Mouse (Mus musculus): Measurements from ENCODE around the gene Thtpa.

DNA sequence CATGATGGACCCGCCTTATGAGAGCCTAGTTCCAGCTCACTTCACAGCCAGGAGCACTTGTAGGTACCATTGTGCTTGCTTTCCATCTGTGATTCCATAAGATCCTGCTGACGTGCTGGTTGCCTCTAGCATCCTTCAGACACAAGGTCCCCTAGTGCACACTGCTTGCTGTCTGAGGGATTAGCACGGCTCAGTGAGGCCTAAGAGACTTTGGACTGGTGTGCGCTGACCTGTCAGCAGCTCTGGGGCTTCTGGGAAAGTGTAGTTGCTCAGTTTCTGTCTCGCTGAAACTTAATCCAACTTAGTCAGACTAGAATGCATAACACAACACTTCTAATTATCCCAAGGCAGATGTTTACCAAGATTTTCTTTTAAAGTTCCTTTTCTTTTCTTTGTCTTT is 34.7 kb upstream of the Thtpa start:
- TF ChIP-seq CTCF (IDR thresholded peaks at IDR 0.05; ENCODE audit: extremely low read depth, insufficient read length, insufficient replicate concordance, low read depth, low read length) (no peak), POLR2A (IDR thresholded peaks at IDR 0.05; ENCODE audit: low read depth, low read length) (no peak)

Data from small intestine, adult 2 months (tissue).